Mouse (Mus musculus) lung, postnatal 25 days (tissue): ENCODE measurements around the gene Nr2f6.
"Not testable (repeated sequence)": the region's sequence is repeated elsewhere in the genome, so short reads cannot be mapped to it uniquely, and the experiment has no call there.

ENCODE experiments used
- DNase-seq: peaks from one replicate; pipeline ENCODE4 v3.0.0; 2022; ENCODE audit warnings: low spot score

Gene Nr2f6

GRCm38 (mm10) chr8:71367529-71368176 is 14.1 kb downstream of the Nr2f6 start:
- DNase-seq: no peak

- DNase-seq: peak; percentile 95
Observed at GRCm38 (mm10) chr8:71366771-71367528, 14.8 kb downstream of the Nr2f6 start, which contains the start of gene Use1. Gene Use1 (plus strand): TSS chr8:71366848.

- no peak for DNase-seq
Observed at GRCm38 (mm10) chr8:71358026-71358425, 23.7 kb downstream of the Nr2f6 start.

GRCm38 (mm10) chr8:71351520-71351919 is 30.2 kb downstream of the Nr2f6 start:
- DNase-seq: no peak

GRCm38 (mm10) chr8:71351117-71351516 is 30.6 kb downstream of the Nr2f6 start:
- DNase-seq: no peak

- DNase-seq: no peak
Observed at GRCm38 (mm10) chr8:71346581-71346980, 35.2 kb downstream of the Nr2f6 start.

GRCm38 (mm10) chr8:71340625-71341024 is 41.1 kb downstream of the Nr2f6 start:
- peak; percentile 7 for DNase-seq

- DNase-seq: not testable (repeated sequence)
Observed at GRCm38 (mm10) chr8:71337834-71338233, 43.9 kb downstream of the Nr2f6 start.

- peak; percentile 57 for DNase-seq
Observed at GRCm38 (mm10) chr8:71324848-71325247, 56.9 kb downstream of the Nr2f6 start.
